Mouse (Mus musculus) forebrain, embryonic 16.5 days (tissue): ENCODE measurements around the gene Serpinb1b. TPM values are rescaled to one million over a fixed set of nuclear protein-coding genes. Genes with fewer than 3 reads are reported as not detected.

ENCODE experiments used
- ATAC-seq: fragments of 200-750 bp; cut with Nextera tagmentation; 2 replicates; pipeline ENCODE4 v1.8.0; 2017; ENCODE audit warnings: mild to moderate bottlenecking, moderate library complexity
- H3K27ac ChIP-seq: fragments of 300-500 bp; sonication (generic); 2 replicates; pipeline ENCODE4 v1.5.1; 2014; ENCODE audit warnings: low read length, control low read depth
- H3K27me3 ChIP-seq: fragments of 300-500 bp; sonication (generic); replicated peaks from 2 replicates; pipeline ENCODE4 v1.6.1; 2014; ENCODE audit warnings: low read length; ENCODE audit not compliant: control insufficient read depth, insufficient read depth
- H3K36me3 ChIP-seq: fragments of 300-500 bp; sonication (generic); 2 replicates; pipeline ENCODE4 v1.6.1; 2014; ENCODE audit not compliant: control insufficient read depth, insufficient read depth
- H3K4me1 ChIP-seq: fragments of 300-500 bp; sonication (generic); replicated peaks from 2 replicates; pipeline ENCODE4 v1.6.1; 2014; ENCODE audit warnings: low read length; ENCODE audit not compliant: control insufficient read depth, insufficient read depth
- H3K4me2 ChIP-seq: fragments of 300-500 bp; sonication (generic); 2 replicates; pipeline ENCODE4 v1.6.1; 2014; ENCODE audit warnings: mild to moderate bottlenecking, low read length, control low read depth
- H3K4me3 ChIP-seq: fragments of 300-500 bp; sonication (generic); replicated peaks from 2 replicates; pipeline ENCODE4 v1.5.1; 2014; ENCODE audit warnings: mild to moderate bottlenecking, low read length, control low read depth
- H3K9ac ChIP-seq: fragments of 300-500 bp; sonication (generic); replicated peaks from 2 replicates; pipeline ENCODE4 v1.6.1; 2014; ENCODE audit warnings: low read depth, low read length, control low read depth
- H3K9me3 ChIP-seq: fragments of 300-500 bp; sonication (generic); 2 replicates; pipeline ENCODE4 v1.6.1; 2016; ENCODE audit warnings: low read length; ENCODE audit not compliant: control insufficient read depth
- WGBS: fragments of 180-500 bp; shearing (Covaris S2); extraction: QIAGEN DNeasy Blood & Tissue Kit; methylation state at CpG from one replicate; pipeline ENCODE4 v1.1.7; 2014; 5-methylcytosine and 5-hydroxymethylcytosine counted together
- polyA plus RNA-seq: library from polyadenylated mRNA; unstranded; fragments of >200 nt; fragmentation: Nextera tagmentation; extraction: Ambion mirVana; gene quantifications from 2 replicates; pipeline ENCODE4 v1.2.1, GENCODE M21; 2015

The Serpinb1b gene
- polyA plus RNA-seq, 1 experiment from 2014 or later, result 2.2 TPM

GRCm38 (mm10) chr13:33067387-33067977 is 10.9 kb upstream of the Serpinb1b start:
- no peak overlapping the region for H3K9ac ChIP-seq
- H3K4me3 ChIP-seq, result no peak overlapping the region
- H3K4me1 ChIP-seq, result no peaks in the 10 kb centered on the region
- H3K4me2 ChIP-seq, result no peak overlapping the region
- no peaks in the 10 kb centered on the region for H3K9me3 ChIP-seq
- no peaks in the 10 kb centered on the region for H3K36me3 ChIP-seq
- H3K27ac ChIP-seq, result no peak overlapping the region
- no peak for ATAC-seq
- H3K27me3 ChIP-seq, result no peaks in the 10 kb centered on the region
- WGBS, result 66% methylated on average over 1 of the region's 1 CpGs

- no peaks in the 10 kb centered on the region for H3K36me3 ChIP-seq
- 89% methylated on average over 3 of the region's 3 CpGs for WGBS
- no peaks in the 10 kb centered on the region for H3K4me1 ChIP-seq
- H3K4me2 ChIP-seq, result no peak overlapping the region
- no peak overlapping the region for H3K27ac ChIP-seq
- no peak overlapping the region for H3K9ac ChIP-seq
- no peaks in the 10 kb centered on the region for H3K9me3 ChIP-seq
- H3K27me3 ChIP-seq, result no peaks in the 10 kb centered on the region
- H3K4me3 ChIP-seq, result no peak overlapping the region
- no peak for ATAC-seq
Observed at GRCm38 (mm10) chr13:33068164-33068563, 10.2 kb upstream of the Serpinb1b start.

GRCm38 (mm10) chr13:33071776-33072175 is 6.6 kb upstream of the Serpinb1b start:
- Histone ChIP-seq H3K4me2 (no peak overlapping the region), H3K9ac (no peak overlapping the region), H3K9me3 (no peaks in the 10 kb centered on the region), H3K4me1 (no peaks in the 10 kb centered on the region), H3K4me3 (no peak overlapping the region), H3K36me3 (no peaks in the 10 kb centered on the region), H3K27me3 (no peaks in the 10 kb centered on the region), H3K27ac (no peak overlapping the region)
- 79% methylated on average over 5 of the region's 5 CpGs for WGBS
- ATAC-seq, result no peak

- no peak overlapping the region for H3K27ac ChIP-seq
- no peaks in the 10 kb centered on the region for H3K4me1 ChIP-seq
- no peaks in the 10 kb centered on the region for H3K9me3 ChIP-seq
- H3K9ac ChIP-seq, result no peak overlapping the region
- no peak overlapping the region for H3K4me3 ChIP-seq
- no peak overlapping the region for H3K4me2 ChIP-seq
- no peaks in the 10 kb centered on the region for H3K36me3 ChIP-seq
- ATAC-seq, result no peak
- no peaks in the 10 kb centered on the region for H3K27me3 ChIP-seq
Observed at GRCm38 (mm10) chr13:33074029-33074428, 4.3 kb upstream of the Serpinb1b start.

- H3K27me3 ChIP-seq, result no peaks in the 10 kb centered on the region
- 71% methylated on average over 3 of the region's 3 CpGs for WGBS
- no peaks in the 10 kb centered on the region for H3K9me3 ChIP-seq
- no peak overlapping the region for H3K27ac ChIP-seq
- no peaks in the 10 kb centered on the region for H3K36me3 ChIP-seq
- H3K4me2 ChIP-seq, result no peak overlapping the region
- no peaks in the 10 kb centered on the region for H3K4me1 ChIP-seq
- ATAC-seq, result no peak
- H3K9ac ChIP-seq, result no peak overlapping the region
- H3K4me3 ChIP-seq, result no peak overlapping the region
Observed at GRCm38 (mm10) chr13:33076247-33076646, 2.1 kb upstream of the Serpinb1b start.

GRCm38 (mm10) chr13:33077026-33077685 is 1.2 kb upstream of the Serpinb1b start:
- Histone ChIP-seq H3K4me1 (no peaks in the 10 kb centered on the region), H3K36me3 (no peaks in the 10 kb centered on the region), H3K9ac (no peak overlapping the region), H3K4me3 (no peak overlapping the region), H3K4me2 (no peak overlapping the region), H3K9me3 (no peaks in the 10 kb centered on the region), H3K27me3 (no peaks in the 10 kb centered on the region), H3K27ac (no peak overlapping the region)
- ATAC-seq, result no peak
- 88% methylated on average over 10 of the region's 10 CpGs for WGBS

GRCm38 (mm10) chr13:33079391-33079790 is 1.0 kb downstream of the Serpinb1b start:
- Histone ChIP-seq H3K27ac (no peak overlapping the region), H3K9ac (no peak overlapping the region), H3K27me3 (no peaks in the 10 kb centered on the region), H3K4me3 (no peak overlapping the region), H3K4me1 (peaks cover 1% of the 10 kb centered on the region), H3K9me3 (no peaks in the 10 kb centered on the region), H3K36me3 (no peaks in the 10 kb centered on the region), H3K4me2 (no peak overlapping the region)
- ATAC-seq, result peak; percentile 48; the same call in 1 of the 2 replicates
- 26% methylated on average over 6 of the region's 6 CpGs for WGBS

GRCm38 (mm10) chr13:33080356-33080755 is 2.0 kb downstream of the Serpinb1b start:
- Histone ChIP-seq H3K27me3 (no peaks in the 10 kb centered on the region), H3K4me3 (no peak overlapping the region), H3K4me2 (no peak overlapping the region), H3K4me1 (peaks cover 11% of the 10 kb centered on the region), H3K27ac (no peak overlapping the region), H3K9ac (no peak overlapping the region), H3K36me3 (no peaks in the 10 kb centered on the region), H3K9me3 (no peaks in the 10 kb centered on the region)
- no peak for ATAC-seq
- 15% methylated on average over 3 of the region's 3 CpGs for WGBS

- no peak overlapping the region for H3K4me2 ChIP-seq
- no peaks in the 10 kb centered on the region for H3K9me3 ChIP-seq
- no peak overlapping the region for H3K27ac ChIP-seq
- H3K27me3 ChIP-seq, result no peaks in the 10 kb centered on the region
- H3K9ac ChIP-seq, result no peak overlapping the region
- H3K36me3 ChIP-seq, result no peaks in the 10 kb centered on the region
- 66% methylated on average over 2 of the region's 2 CpGs for WGBS
- H3K4me3 ChIP-seq, result no peak overlapping the region
- no peak for ATAC-seq
- peaks cover 18% of the 10 kb centered on the region for H3K4me1 ChIP-seq
Observed at GRCm38 (mm10) chr13:33083834-33084233, 5.5 kb downstream of the Serpinb1b start.
